Mouse (Mus musculus): ENCODE data around the gene Npm1. TPM values are rescaled to one million over a fixed set of nuclear protein-coding genes. Genes with fewer than 3 reads are reported as not detected.

Npm1 gene
- polyA plus RNA-seq, 1 experiment from 2014 or later: 1,003 TPM

DNA sequence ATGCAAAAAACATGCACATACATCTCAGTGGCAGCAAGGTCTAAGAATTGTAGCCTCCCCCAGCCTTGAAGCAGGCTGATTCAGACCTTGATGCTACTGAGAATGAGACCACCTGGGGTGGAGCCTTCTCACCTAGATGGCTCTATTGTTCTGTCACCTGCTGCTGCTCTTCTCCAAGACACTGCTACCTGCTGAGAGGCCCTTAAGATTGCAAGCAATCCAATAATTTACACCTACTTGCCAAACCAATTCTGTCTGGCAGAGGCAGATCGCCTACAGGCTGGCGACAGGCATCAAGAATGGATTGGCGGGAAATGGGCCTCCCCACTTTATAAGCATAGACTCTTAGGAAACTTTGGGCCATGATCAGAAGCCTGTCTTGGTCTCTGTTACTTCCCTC lies 55.5 kb downstream of the Npm1 start:
- no peak for ATAC-seq (ENCODE audit: low FRiP score)
- WGBS: 57% methylated on average over 3 of the region's 3 CpGs
- no peak for DNase-seq (ENCODE audit: low spot score, missing footprints)
- no peaks in the 10 kb centered on the region for H3K4me1 ChIP-seq (ENCODE audit: control insufficient read depth, insufficient read depth, low read length)
- no peak overlapping the region for H3K4me3 ChIP-seq (ENCODE audit: low read depth, low read length)
- H3K4me2 ChIP-seq: no peak overlapping the region
- no peaks in the 10 kb centered on the region for H3K9me3 ChIP-seq (ENCODE audit: control insufficient read depth, low read length)
- no peak overlapping the region for H3K9ac ChIP-seq (ENCODE audit: low read length)
- no peak overlapping the region for H3K27ac ChIP-seq (ENCODE audit: low read depth, low read length)
- no peaks in the 10 kb centered on the region for H3K27me3 ChIP-seq (ENCODE audit: control insufficient read depth, insufficient read depth, low read length)
- no peaks in the 10 kb centered on the region for H3K36me3 ChIP-seq (ENCODE audit: control insufficient read depth, insufficient read depth, low read length)

DNA sequence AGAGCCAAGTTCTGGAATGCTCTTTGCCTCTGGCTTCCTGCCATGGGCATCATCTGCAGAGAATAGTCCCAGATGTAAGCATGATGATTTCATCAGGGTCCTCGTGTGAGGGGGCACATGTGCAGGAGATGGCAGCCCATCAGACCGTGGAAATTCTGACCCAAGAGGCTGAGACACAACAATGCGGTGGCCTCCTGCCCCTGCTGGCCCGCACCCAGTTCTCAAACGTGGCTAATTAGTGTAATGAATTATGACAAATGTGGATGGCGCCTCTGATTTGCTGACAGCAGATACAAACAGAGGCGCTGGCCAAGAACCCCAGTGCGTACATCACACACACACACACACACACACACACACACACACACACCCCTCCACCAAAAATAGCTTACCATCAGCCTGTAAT lies 58.1 kb downstream of the Npm1 start:
- ATAC-seq (ENCODE audit: low FRiP score) (no peak), DNase-seq (ENCODE audit: low spot score, missing footprints) (no peak)
- no peak overlapping the region for H3K4me3 ChIP-seq (ENCODE audit: low read depth, low read length)
- 83% methylated on average over 8 of the region's 8 CpGs for WGBS
- H3K4me2 ChIP-seq: no peak overlapping the region
- H3K36me3 ChIP-seq (ENCODE audit: control insufficient read depth, insufficient read depth, low read length): no peaks in the 10 kb centered on the region
- no peaks in the 10 kb centered on the region for H3K9me3 ChIP-seq (ENCODE audit: control insufficient read depth, low read length)
- no peak overlapping the region for H3K27ac ChIP-seq (ENCODE audit: low read depth, low read length)
- no peak overlapping the region for H3K9ac ChIP-seq (ENCODE audit: low read length)
- H3K27me3 ChIP-seq (ENCODE audit: control insufficient read depth, insufficient read depth, low read length): no peaks in the 10 kb centered on the region
- peaks cover under 1% of the 10 kb centered on the region for H3K4me1 ChIP-seq (ENCODE audit: control insufficient read depth, insufficient read depth, low read length)

DNA sequence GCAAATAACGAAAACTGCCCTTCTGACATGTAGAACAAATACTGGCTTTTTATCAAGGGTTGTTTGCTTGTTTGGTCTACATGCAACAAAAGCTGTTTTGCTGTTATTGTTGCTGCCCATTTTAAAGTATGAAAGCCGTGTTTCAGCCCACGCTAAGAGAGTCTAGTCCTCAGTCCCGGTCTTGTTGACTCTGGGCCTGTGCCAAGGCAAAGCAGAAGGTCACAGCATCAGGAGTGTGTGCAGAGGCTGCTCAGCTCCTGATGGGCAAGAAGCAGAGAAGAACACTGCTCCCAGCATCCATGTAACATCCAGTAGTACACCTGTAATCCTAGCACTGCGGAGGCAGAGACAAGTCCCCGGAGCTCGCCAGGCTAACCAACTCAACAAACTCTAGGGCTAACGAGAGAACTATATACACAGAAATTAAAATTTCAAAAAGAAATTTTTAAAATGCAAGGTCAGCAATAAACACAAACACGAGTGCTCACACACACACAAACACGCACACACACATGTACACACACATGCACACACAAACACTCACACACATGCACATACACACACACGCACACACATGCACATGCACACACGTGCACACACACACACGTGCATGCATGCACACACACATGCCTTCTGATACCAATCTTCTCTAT lies 59.6 kb downstream of the Npm1 start:
- ATAC-seq (ENCODE audit: low FRiP score): no peak
- 93% methylated on average over 13 of the region's 13 CpGs for WGBS

More for the DNA sequence above, 59.6 kb downstream of the Npm1 start:
- no peak for DNase-seq (ENCODE audit: low spot score, missing footprints)
- no peaks in the 10 kb centered on the region for H3K27me3 ChIP-seq (ENCODE audit: control insufficient read depth, insufficient read depth, low read length)
- H3K36me3 ChIP-seq (ENCODE audit: control insufficient read depth, insufficient read depth, low read length): no peaks in the 10 kb centered on the region
- H3K4me2 ChIP-seq: no peak overlapping the region
- no peak overlapping the region for H3K4me3 ChIP-seq (ENCODE audit: low read depth, low read length)
- H3K9ac ChIP-seq (ENCODE audit: low read length): no peak overlapping the region
- no peak overlapping the region for H3K27ac ChIP-seq (ENCODE audit: low read depth, low read length)
- H3K4me1 ChIP-seq (ENCODE audit: control insufficient read depth, insufficient read depth, low read length): peaks cover 4% of the 10 kb centered on the region
- H3K9me3 ChIP-seq (ENCODE audit: control insufficient read depth, low read length): no peaks in the 10 kb centered on the region

Other genes with a start within 250 kb of the Npm1 start
- 3.9 and 5.2 TPM in 2 replicates for gene Fgf18, start 15.8 kb downstream of the Npm1 start, polyA plus RNA-seq (2014; fragmentation: Nextera tagmentation; extraction: Ambion mirVana)
- 1.9 and 2.9 TPM in 2 replicates for gene Tlx3, start 40.4 kb upstream of the Npm1 start, polyA plus RNA-seq (2014; fragmentation: Nextera tagmentation; extraction: Ambion mirVana)
- 0.23 TPM in 1 of 2 replicates, not detected in the other for gene Gm12117, start 113.5 kb upstream of the Npm1 start, polyA plus RNA-seq (2014; fragmentation: Nextera tagmentation; extraction: Ambion mirVana)

Measured in midbrain, embryonic 11.5 days (tissue).